Mouse (Mus musculus) small intestine, adult 2 months (tissue): ENCODE measurements around the gene Ankrd28.

ENCODE experiments used
- CTCF ChIP-seq: fragments of 200-500 bp; IDR thresholded peaks from 2 replicates; pipeline ENCODE4 v1.5.1; 2012; ENCODE audit warnings: low read depth, mild to moderate bottlenecking, control low read depth, inconsistent platforms, low read length, moderate library complexity, mixed read lengths; ENCODE audit not compliant: insufficient replicate concordance, insufficient read length; ENCODE audit errors: extremely low read depth
- POLR2A ChIP-seq: fragments of 200-500 bp; IDR thresholded peaks from 2 replicates; pipeline ENCODE4 v1.6.1; 2012; ENCODE audit warnings: low read depth, mild to moderate bottlenecking, control low read depth, inconsistent platforms, low read length, moderate library complexity

- TF ChIP-seq POLR2A: no peak
- no peak for TF ChIP-seq CTCF
Measured at GRCm38 (mm10) chr14:31680656-31681055, 149.8 kb downstream of the Ankrd28 start.
